Mouse (Mus musculus) hindbrain, embryonic 15.5 days (tissue): ENCODE data around the gene Upk2. TPM values are rescaled to one million over a fixed set of nuclear protein-coding genes. Genes with fewer than 3 reads are reported as not detected.
"Not testable (repeated sequence)": the region's sequence is repeated elsewhere in the genome, so short reads cannot be mapped to it uniquely, and the experiment has no call there.

Experiments used
- ATAC-seq: fragments of 200-750 bp; cut with Nextera tagmentation; 2 replicates; pipeline ENCODE4 v1.8.0; 2017; ENCODE audit warnings: low read depth, moderate number of reproducible peaks, moderate TSS enrichment; ENCODE audit not compliant: low FRiP score
- H3K27ac ChIP-seq: fragments of 300-500 bp; sonication (generic); replicated peaks from 2 replicates; pipeline ENCODE4 v1.5.1; 2015; ENCODE audit warnings: mild to moderate bottlenecking, inconsistent platforms
- H3K27me3 ChIP-seq: fragments of 300-500 bp; sonication (generic); 2 replicates; pipeline ENCODE4 v1.6.1; 2015; ENCODE audit warnings: control low read depth, inconsistent platforms
- H3K36me3 ChIP-seq: fragments of 300-500 bp; sonication (generic); 2 replicates; pipeline ENCODE4 v1.6.1; 2015; ENCODE audit warnings: control low read depth, inconsistent platforms
- H3K4me1 ChIP-seq: fragments of 300-500 bp; sonication (generic); replicated peaks from 2 replicates; pipeline ENCODE4 v1.6.1; 2015; ENCODE audit warnings: control low read depth, inconsistent platforms
- H3K4me2 ChIP-seq: fragments of 300-500 bp; sonication (generic); 2 replicates; pipeline ENCODE4 v1.6.1; 2015; ENCODE audit warnings: moderate library complexity, mild to moderate bottlenecking, inconsistent platforms
- H3K4me3 ChIP-seq: fragments of 300-500 bp; sonication (generic); 2 replicates; pipeline ENCODE4 v1.5.1; 2015; ENCODE audit warnings: mild to moderate bottlenecking, inconsistent platforms
- H3K9ac ChIP-seq: fragments of 300-500 bp; sonication (generic); 2 replicates; pipeline ENCODE4 v1.6.1; 2015; ENCODE audit warnings: inconsistent platforms
- H3K9me3 ChIP-seq: fragments of 300-500 bp; sonication (generic); 2 replicates; pipeline ENCODE4 v1.6.1; 2016; ENCODE audit warnings: control low read depth, inconsistent platforms
- WGBS: fragments of 180-500 bp; shearing (Covaris S2); methylation state at CpG from one replicate; pipeline ENCODE4 v1.1.7; 2015; 5-methylcytosine and 5-hydroxymethylcytosine counted together
- polyA plus RNA-seq: library from polyadenylated mRNA; unstranded; fragments of >200 nt; fragmentation: Nextera tagmentation; extraction: Ambion mirVana; gene quantifications from 2 replicates; pipeline ENCODE4 v1.2.1, GENCODE M21; 2015

The Upk2 gene
- polyA plus RNA-seq, 1 experiment from 2014 or later: not detected

DNA sequence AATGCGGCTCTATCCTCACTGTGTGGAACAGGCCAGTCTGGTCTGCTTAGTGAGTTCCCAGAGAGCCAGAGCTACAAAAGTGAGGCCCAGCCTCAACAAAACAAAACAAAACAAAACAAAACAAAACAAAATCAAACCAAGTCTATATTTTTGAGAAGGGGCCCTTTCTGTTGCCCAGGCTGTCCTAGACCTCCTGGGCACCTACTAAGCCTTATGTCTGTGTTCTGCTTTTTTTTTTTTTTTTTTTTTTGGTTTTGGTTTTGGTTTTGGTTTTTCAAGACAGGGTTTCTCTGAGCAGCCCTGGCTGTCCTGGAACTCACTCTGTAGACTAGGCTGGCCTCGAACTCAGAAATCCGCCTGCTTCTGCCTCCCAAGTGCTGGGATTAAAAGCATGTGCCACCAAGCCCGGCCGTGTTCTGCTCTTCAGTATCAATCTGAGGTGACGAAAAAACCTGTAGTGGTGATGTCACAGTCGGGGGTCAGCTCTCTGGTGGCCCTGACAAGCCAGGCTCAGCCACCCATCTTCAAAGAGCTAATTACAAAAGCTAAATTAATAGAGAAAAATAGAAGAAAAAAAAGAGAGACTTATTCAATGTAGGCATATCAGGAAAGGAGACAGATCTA, 10.3 kb downstream of the Upk2 start:
- not testable (repeated sequence) for H3K27me3 ChIP-seq, ATAC-seq, H3K4me1 ChIP-seq, H3K9me3 ChIP-seq, H3K4me3 ChIP-seq, H3K9ac ChIP-seq, H3K36me3 ChIP-seq, H3K27ac ChIP-seq, H3K4me2 ChIP-seq
- 87% methylated on average over 7 of the region's 7 CpGs for WGBS

DNA sequence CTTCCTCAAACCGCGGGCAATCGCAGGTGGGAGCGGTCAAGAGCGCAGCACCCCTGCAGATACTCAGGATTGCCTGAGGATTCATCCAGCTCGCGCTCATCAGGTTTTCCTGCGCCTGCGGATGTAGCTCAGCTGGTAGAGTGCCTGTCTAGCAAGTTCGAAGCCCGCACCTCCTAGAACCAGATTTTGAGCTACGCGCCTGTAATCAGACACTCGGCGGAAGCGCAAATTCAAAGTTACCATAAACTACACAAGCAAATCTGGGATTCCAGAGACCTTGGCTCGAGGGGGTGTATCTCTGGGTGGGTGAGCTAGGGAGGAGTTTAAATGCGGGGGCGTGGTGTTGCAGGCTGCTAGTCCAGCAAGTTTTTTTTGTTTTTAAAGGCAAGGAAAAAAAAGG, 13.8 kb downstream of the Upk2 start, which contains the start of gene Foxr1:
Gene Foxr1, minus strand, starts transcription at position 176 of the 400 bp plus-strand sequence.
- Histone ChIP-seq H3K4me2 (no peak within 1 kb of the TSS), H3K27ac (no peak within 1 kb of the TSS), H3K27me3 (no peaks in the 10 kb centered on the region), H3K9me3 (no peaks in the 10 kb centered on the region), H3K36me3 (no peaks in the 10 kb centered on the region), H3K4me1 (no peaks in the 10 kb centered on the region), H3K4me3 (no peak within 1 kb of the TSS), H3K9ac (no peak within 1 kb of the TSS)
- WGBS: 77% methylated on average over 19 of the region's 19 CpGs
- no peak for ATAC-seq

DNA sequence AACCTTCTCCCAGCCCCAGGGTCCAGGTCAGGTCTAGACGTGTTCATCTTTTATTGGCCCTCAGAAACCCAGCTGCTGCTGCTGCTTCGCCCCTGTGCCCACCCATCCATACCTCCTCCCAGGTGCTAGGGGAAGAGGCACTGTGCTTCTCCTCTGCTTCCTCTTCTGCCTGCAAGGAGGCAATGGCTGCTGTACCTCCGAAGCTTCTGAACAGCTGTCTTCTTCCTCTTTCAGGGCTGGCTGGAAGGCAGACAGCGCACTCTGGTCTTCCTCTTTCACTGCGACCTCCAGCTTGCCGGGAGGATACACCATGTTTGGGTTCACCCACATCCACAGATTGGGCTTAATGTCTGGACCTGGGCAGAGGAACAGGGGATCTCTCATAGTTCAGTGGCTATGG, 19.0 kb downstream of the Upk2 start:
- Histone ChIP-seq H3K36me3 (no peaks in the 10 kb centered on the region), H3K27me3 (no peaks in the 10 kb centered on the region), H3K4me1 (no peaks in the 10 kb centered on the region), H3K9me3 (no peaks in the 10 kb centered on the region), H3K4me3 (no peak overlapping the region), H3K27ac (no peak overlapping the region), H3K9ac (no peak overlapping the region), H3K4me2 (no peak overlapping the region)
- WGBS: 84% methylated on average over 6 of the region's 6 CpGs
- ATAC-seq: no peak

DNA sequence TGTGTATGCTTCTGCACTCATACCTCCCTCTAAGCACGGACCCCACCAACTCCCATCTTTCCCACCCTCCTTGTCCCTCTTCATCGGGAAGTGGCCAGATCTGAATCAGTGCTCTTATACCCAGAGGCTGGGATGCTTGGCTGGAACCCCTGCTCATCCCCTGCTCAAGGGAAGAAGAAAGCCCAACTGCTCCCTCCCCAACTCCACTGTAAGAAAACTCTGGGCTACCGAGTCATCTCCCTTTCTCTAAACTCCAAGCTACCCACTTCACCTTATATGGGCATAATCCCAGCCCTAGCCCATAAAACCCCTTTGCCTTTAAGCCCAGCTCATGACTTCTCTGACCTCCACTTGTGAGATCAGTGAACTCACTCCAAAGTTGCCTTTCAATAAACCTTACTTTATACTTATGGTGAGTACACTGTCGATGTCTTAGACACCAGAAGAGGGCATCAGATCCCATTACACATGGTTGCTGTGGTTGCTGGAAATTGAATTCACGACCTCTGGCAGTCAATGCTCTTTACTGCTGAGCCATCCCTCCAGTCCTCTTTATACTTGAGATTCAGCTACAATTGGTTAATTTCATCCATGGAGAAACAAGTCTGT, 22.1 kb downstream of the Upk2 start:
- no peaks in the 10 kb centered on the region for H3K36me3 ChIP-seq
- H3K27me3 ChIP-seq: no peaks in the 10 kb centered on the region
- no peak overlapping the region for H3K4me2 ChIP-seq
- no peaks in the 10 kb centered on the region for H3K4me1 ChIP-seq
- H3K4me3 ChIP-seq: no peak overlapping the region
- 58% methylated on average over 5 of the region's 5 CpGs for WGBS
- H3K9ac ChIP-seq: no peak overlapping the region
- no peaks in the 10 kb centered on the region for H3K9me3 ChIP-seq
- no peak for ATAC-seq
- H3K27ac ChIP-seq: no peak overlapping the region

DNA sequence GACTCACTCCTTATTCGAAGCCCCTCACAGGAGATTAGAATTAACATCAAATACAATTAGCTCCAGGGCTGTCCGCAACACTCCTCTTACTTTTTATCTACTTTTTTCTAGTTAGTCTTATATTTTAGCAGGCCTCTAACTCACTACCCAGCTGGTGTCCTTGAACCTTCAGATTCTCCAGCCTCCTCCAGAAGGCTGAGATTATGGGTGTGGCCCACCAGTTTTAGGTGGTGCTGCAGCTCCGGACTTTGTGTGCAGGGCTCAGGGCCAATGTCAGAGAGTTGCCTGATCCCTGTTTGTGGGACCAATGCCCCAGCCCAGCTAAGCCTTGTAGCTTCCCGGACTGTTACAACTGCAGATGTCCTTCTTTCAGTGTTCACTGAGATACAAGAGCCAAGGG, 31.2 kb downstream of the Upk2 start:
- Histone ChIP-seq H3K36me3 (no peaks in the 10 kb centered on the region), H3K27me3 (no peaks in the 10 kb centered on the region), H3K4me3 (no peak overlapping the region), H3K4me1 (peaks cover under 1% of the 10 kb centered on the region; the same call in 1 of the 2 replicates), H3K4me2 (no peak overlapping the region), H3K27ac (no peak overlapping the region), H3K9me3 (no peaks in the 10 kb centered on the region), H3K9ac (no peak overlapping the region)
- WGBS: 89% methylated on average over 4 of the region's 4 CpGs
- ATAC-seq: no peak

DNA sequence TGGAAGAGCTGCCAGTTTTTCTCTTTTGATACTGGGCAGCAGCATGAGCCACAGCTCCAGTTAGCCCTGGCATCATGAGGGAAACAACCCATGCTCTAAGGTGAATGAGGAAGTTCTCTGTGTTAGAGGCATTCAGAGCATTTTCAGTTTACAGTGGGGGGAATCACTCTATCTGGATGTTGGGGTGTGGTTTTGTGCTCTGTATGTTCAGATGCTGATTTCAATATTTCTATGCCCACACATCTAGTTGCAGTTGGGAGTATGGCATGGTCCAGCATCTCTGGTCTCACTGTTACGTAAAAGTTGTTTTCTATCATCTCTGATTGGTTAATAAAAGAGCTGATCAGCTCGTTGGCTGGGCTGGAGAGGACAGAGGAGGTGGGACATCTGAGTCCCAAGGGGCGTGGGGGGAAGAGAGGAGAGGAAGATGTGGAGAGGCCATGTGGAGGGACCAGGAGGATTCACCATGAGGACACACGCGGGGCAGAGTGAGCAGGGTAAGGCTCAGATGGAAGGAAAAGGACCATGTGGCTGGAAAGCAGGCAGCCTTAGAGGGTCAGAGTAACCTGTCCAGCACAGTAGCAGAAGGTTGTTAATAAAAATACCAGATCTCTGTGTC, 34.4 kb downstream of the Upk2 start:
- Histone ChIP-seq H3K9me3 (no peaks in the 10 kb centered on the region), H3K36me3 (no peaks in the 10 kb centered on the region), H3K27me3 (no peaks in the 10 kb centered on the region), H3K4me1 (peaks cover 17% of the 10 kb centered on the region), H3K4me2 (no peak overlapping the region), H3K9ac (no peak overlapping the region), H3K4me3 (no peak overlapping the region), H3K27ac (no peak overlapping the region)
- no peak for ATAC-seq
- 83% methylated on average over 5 of the region's 5 CpGs for WGBS

DNA sequence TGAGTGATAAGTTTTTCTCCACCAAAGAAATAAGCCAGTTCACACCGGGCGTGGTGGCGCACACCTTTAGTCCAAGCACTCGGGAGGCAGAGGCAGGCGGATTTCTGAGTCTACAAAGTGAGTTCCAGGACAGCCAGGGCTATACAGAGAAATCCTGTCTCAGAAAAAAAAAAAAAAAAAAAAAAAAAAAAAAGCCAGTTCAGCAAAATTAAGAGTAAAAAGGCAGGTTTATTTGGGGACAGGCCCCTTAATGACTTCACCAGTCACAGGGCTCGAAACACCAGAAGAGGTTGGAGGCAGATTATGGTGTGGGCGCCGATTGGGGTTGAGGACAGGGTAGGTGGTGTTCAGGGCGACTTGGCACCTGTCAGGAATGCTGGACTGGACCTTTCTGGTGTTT, 35.0 kb downstream of the Upk2 start:
- ATAC-seq, H3K27me3 ChIP-seq, H3K36me3 ChIP-seq, H3K9me3 ChIP-seq, H3K4me3 ChIP-seq, H3K4me2 ChIP-seq, H3K27ac ChIP-seq, H3K9ac ChIP-seq: not testable (repeated sequence)
- WGBS: 98% methylated on average over 9 of the region's 9 CpGs
- peaks cover 17% of the 10 kb centered on the region for H3K4me1 ChIP-seq

DNA sequence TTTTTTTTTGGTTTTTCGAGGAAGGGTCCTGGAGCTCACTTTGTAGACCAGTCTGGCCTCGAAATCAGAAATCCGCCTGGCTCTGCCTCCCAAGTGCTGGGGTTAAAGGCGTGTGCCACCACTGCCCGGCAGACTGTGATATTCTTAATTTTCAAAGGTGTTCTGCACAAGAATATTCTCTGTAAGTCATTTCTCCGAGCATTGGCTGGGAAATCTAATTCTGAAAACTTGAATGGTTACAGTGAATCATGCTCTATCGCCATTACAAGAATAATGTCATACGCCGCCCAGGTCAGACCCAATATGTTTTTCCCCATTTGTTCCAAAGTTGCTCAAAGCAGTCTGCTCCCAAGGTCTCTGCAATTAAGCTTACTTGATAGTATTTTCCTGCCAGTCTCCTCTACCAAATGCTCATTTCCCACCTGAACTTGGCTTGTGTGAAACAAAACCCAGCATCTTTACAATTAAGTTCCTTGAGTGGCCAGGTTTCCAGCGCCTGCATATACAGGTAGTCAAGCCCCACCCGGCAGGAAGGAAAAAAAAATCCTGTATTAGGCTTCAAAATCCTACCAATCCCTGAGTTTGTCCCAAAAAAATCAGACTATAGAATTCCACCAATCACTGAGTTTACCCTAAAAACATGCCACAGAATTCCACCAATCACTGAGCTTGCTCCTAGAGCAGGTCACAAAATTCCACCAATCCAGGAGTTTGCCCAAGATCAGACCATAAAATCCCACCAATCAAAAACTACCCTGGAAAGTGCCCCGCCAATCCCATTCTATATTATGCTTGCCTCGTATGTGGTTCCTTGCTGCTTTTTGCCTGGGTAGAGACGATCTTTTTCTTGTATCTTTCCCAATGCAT, 36.0 kb downstream of the Upk2 start, which contains the start of gene Ccdc84:
Gene Ccdc84, minus strand, starts transcription at position 51 of the 867 bp plus-strand sequence.
- peak within 1 kb of the TSS; percentile 74 for H3K9ac ChIP-seq
- peaks cover 8% of the 10 kb centered on the region for H3K36me3 ChIP-seq
- peak within 1 kb of the TSS; percentile 80 for H3K4me2 ChIP-seq
- 77% methylated on average over 14 of the region's 14 CpGs for WGBS
- peak within 1 kb of the TSS; percentile 74 for H3K4me3 ChIP-seq
- no peaks in the 10 kb centered on the region for H3K27me3 ChIP-seq
- ATAC-seq: no peak
- no peaks in the 10 kb centered on the region for H3K9me3 ChIP-seq
- peaks cover 17% of the 10 kb centered on the region for H3K4me1 ChIP-seq
- peak within 1 kb of the TSS; percentile 79 for H3K27ac ChIP-seq

DNA sequence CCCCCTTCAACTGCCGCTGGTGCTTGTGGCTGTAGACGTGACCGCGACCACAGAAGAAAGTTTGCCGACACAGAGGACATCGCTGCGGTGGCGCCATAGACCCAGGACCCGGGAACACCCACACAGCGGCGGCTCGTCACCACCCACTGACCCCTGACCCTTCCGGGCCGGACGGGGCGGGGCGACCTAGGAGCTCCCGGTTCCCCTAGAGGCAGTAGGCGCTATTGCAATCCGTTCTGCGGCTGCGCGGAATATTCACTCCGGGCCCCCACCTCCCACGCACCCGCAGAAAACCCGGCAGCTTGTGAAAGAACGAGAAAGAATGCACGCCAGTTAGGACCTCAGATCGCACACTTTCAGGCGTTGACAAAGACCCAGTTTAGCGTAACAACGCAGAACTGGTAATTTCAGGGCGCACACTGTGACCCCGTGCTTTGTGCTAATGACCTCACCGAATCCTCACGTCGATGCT, 36.8 kb downstream of the Upk2 start:
- H3K4me2 ChIP-seq: peak overlapping the region; percentile 80
- peaks cover 17% of the 10 kb centered on the region for H3K36me3 ChIP-seq
- H3K4me3 ChIP-seq: peak overlapping the region; percentile 74
- H3K9ac ChIP-seq: peak overlapping the region; percentile 74
- no peaks in the 10 kb centered on the region for H3K9me3 ChIP-seq
- H3K4me1 ChIP-seq: peaks cover 17% of the 10 kb centered on the region
- under 1% methylated on average over 38 of the region's 38 CpGs for WGBS
- peak overlapping the region; percentile 79 for H3K27ac ChIP-seq
- peak; percentile 93 for ATAC-seq
- H3K27me3 ChIP-seq: no peaks in the 10 kb centered on the region

DNA sequence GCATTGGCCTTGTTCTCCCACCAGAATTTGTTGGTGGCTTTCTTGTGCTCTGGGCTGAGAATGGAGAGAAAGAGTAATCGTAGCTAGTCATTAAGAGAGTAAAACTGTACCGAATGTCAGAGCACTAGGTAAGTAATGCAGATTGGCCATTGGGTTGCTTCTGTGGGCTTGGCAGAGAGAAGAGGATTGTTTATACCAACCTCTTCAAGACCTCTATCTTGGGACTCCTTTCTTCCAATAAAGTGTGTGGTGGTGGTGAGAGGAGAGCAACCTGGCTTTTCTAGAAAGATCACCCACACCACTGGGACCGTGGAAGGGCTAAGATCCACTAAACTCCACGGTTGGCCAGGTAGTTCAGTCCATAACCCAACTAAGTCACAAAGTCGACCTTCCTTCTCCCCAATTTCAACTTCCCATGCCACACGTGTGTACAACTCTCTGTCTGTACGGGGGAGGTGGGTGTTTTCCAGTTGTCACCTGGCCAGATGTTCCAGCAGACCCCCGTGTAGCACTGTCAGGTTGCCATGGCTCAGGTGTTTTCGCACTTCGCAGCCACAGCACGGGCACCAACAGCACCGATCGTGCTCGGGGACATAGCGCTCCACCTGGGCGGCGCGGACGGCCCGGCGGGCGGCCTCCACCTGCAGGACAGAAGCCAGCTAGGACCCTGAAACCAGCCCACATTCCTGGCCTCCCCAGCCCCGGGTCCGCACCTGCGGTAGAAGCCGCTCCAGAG, 37.5 kb downstream of the Upk2 start:
- Histone ChIP-seq H3K4me3 (peak overlapping the region; percentile 74), H3K27ac (peak overlapping the region; percentile 79), H3K9ac (peak overlapping the region; percentile 74), H3K9me3 (no peaks in the 10 kb centered on the region), H3K36me3 (peaks cover 23% of the 10 kb centered on the region), H3K4me1 (peaks cover 17% of the 10 kb centered on the region), H3K4me2 (peak overlapping the region; percentile 80), H3K27me3 (no peaks in the 10 kb centered on the region)
- peak; percentile 74; the same call in 1 of the 2 replicates for ATAC-seq
- 8% methylated on average over 26 of the region's 26 CpGs for WGBS

DNA sequence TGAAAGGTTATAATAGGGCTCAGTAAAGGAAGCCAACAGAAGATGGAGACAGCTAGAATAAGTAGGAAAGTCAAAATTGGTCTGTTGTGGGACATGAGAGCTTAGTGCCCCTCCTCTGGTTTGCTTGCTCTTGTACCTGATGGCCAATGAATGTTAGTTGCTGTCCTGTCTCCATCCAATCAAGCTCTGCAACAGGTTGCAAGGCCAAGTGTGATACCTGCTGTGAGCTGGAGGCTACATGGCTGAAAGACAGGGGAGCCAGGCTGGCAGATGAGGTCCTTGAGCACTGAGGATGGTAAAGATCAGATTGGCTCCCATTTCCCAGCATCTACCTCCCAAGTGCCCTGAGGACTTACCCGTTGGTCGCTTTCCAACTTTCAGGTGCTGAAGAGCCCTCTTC, 42.0 kb downstream of the Upk2 start:
- Histone ChIP-seq H3K4me3 (no peak overlapping the region), H3K27me3 (no peaks in the 10 kb centered on the region), H3K36me3 (peaks cover 60% of the 10 kb centered on the region), H3K9me3 (no peaks in the 10 kb centered on the region), H3K4me1 (peaks cover 27% of the 10 kb centered on the region), H3K27ac (no peak overlapping the region), H3K4me2 (no peak overlapping the region), H3K9ac (no peak overlapping the region)
- no peak for ATAC-seq
- 92% methylated on average over 2 of the region's 2 CpGs for WGBS
